Mouse (Mus musculus) ovary, adult 10 weeks (tissue): ENCODE data around the gene Gm28998. TPM values are rescaled to one million over a fixed set of nuclear protein-coding genes. Genes with fewer than 3 reads are reported as not detected.

ENCODE experiments used
- polyA plus RNA-seq: library from polyadenylated mRNA; stranded (reverse); fragments of 350-450 nt; fragmentation: Illumina TruSeq; extraction: RNeasy Lipid Tissue Mini Kit (QIAGEN cat#74804); gene quantifications from one replicate; pipeline ENCODE4 v1.2.3, GENCODE M21; 2014

Gm28998 gene
- polyA plus RNA-seq, result not detected

DNA sequence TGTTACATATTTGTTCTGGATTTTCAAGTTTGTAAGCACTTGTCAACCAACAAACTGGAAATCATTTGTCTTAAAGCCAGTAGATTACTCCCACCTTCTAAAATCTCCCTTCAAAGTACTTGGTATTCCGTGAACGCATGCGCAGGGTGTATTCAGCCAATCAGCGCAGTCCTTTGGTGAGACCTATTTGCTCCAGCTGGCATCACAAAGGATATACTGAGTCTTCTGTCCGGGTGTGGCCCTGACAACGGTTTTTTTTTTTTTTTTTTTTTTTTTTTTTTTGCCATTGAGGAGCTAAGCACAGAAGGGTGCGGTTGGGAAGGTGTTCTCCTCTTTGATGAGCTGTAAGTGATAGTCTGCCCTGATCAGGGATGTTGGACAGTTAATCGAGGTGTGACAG is at the start of gene Gm28998:
Gene Gm28998 (plus strand): TSS at position 301 of the 400 bp plus-strand sequence.

Other genes with a start within 250 kb of the Gm28998 start
- gene Gm21244, start 84.5 kb upstream of the Gm28998 start, polyA plus RNA-seq, result not detected
- gene Gm21788, start 151.2 kb downstream of the Gm28998 start, polyA plus RNA-seq, result not detected